Mouse (Mus musculus) retina, postnatal 1 day (tissue): Measurements from ENCODE around the gene Sorbs2.
A peak's percentile ranks its signal among the peaks of the same experiment; 100 is the strongest.
"Not testable (repeated sequence)": the region's sequence is repeated elsewhere in the genome, so short reads cannot be mapped to it uniquely, and the experiment has no call there.

ENCODE experiments used
- DNase-seq: peaks from one replicate; pipeline ENCODE4 v3.0.0-alpha.2; 2012

Gene Sorbs2

DNA sequence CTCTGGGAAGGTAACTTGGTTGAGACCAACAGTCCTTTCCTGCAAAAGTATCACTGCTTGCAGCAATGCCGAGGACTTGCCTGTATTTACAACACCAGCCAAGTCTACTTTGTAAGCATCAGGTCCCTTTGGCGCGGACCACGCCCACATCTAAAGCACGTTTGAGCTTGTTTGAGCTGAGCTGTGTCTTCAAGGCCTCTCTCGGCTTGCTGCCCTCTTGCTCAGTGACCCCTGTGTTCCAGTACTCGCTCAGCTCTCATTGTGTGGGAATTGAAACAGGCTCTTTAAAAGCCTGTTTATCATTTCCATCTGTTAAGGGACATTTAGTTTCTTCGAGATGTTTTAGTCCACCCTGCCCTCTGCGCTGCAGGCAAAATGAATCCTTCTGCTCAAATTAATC, 350.8 kb downstream of the Sorbs2 start:
- no peak for DNase-seq

GRCm38 (mm10) chr8:45871587-45871986, 364.0 kb downstream of the Sorbs2 start:
- not testable (repeated sequence) for DNase-seq

DNA sequence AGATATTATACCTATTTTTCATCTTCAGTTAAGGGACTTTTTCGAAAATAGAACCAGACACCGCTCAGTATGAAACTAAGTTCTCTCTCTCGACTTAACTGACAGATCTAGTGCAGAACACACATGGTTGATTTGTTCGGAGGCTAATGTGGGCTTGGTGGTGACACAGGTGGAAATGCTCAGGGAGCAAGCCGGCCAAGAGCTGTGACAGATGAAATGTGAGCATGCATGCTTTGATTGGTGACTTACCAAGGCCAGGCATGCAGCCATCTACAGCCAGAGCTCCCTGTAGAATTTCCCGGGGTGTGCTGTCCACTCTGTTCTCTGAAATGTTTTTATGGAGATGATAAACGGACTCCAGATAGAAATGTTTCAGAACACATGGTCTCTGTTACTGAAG, 364.5 kb downstream of the Sorbs2 start:
- DNase-seq: no peak

GRCm38 (mm10) chr8:45874945-45875626, 367.5 kb downstream of the Sorbs2 start:
- DNase-seq: peak; percentile 85

GRCm38 (mm10) chr8:45876397-45876796, 368.8 kb downstream of the Sorbs2 start:
- no peak for DNase-seq
